Mouse (Mus musculus): ENCODE measurements at regions not wholly inside any gene's neighbourhood (a gene's known extent, or its start where the extent isn't known, plus 50 kb on each side); places are given as distances from the start of the nearest gene placed in this dataset.

DNA sequence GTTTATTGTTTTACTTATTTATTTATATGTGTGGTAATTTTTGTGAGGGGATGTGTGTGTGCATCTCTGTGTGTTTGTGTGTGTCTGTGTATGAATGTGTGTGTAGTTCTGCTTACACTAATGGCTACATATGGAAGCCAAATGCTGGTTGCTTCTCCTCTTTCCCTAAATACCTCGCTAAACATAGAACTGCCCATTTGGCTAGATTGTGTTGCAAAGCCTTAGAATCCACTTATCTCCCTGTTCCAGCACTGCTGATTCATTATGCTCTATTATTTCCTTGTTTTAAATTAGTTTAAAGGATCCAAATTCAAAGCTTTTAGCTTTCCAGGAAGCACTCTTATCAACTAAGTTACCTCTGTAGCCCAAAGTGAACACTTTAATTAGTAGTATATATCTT, 1148.5 kb upstream of the Cited2 start:
- H3K4me2 ChIP-seq (replicated peaks; ENCODE audit: low read depth, low read length): no peak overlapping the region
- no peak overlapping the region for H3K27ac ChIP-seq (ENCODE audit: low read depth, low read length)
- H3K9ac ChIP-seq (ENCODE audit: low read depth, low read length): no peak overlapping the region
- no peak for DNase-seq (ENCODE audit: low spot score)
- no peaks in the 10 kb centered on the region for H3K36me3 ChIP-seq (ENCODE audit: control insufficient read depth, insufficient read depth, low read length)
- no peak for ATAC-seq (ENCODE audit: low FRiP score)
- H3K9me3 ChIP-seq (ENCODE audit: control insufficient read depth, low read length): no peaks in the 10 kb centered on the region
- H3K4me1 ChIP-seq (replicated peaks; ENCODE audit: control insufficient read depth, insufficient read depth, low read length): no peaks in the 10 kb centered on the region
- no peak overlapping the region for H3K4me3 ChIP-seq (ENCODE audit: low read depth, low read length)
- 85% methylated on average over 1 of the region's 1 CpGs for WGBS
- no peaks in the 10 kb centered on the region for H3K27me3 ChIP-seq (ENCODE audit: control insufficient read depth, insufficient read depth, low read length)

DNA sequence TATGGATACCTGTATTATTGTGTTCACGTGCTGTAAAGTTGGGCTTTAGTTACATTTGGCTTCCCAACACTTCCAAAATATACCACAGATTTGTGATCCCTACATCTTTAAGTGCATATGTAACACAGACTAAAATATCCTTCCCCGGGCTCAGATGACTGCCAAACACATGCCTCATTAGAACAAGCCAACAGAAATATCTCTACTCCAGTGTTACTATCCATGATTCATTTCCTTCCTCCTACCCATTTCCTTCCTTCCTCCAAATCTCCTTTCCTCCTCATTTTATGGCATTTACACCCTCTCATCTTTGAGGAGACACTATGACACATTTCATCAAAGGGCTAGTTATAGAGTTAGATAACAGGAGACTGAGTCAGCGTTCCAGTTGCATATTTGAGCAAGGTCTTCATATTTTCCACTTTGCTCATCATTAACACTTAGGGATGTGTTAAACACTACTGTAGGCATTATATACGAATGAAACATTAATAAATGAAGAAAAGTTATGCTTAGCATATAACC, 1144.4 kb upstream of the Cited2 start:
- ATAC-seq (ENCODE audit: low FRiP score) (no peak), DNase-seq (ENCODE audit: low spot score) (no peak)
- Histone ChIP-seq H3K9ac (ENCODE audit: low read depth, low read length) (no peak overlapping the region), H3K36me3 (ENCODE audit: control insufficient read depth, insufficient read depth, low read length) (no peaks in the 10 kb centered on the region), H3K27me3 (ENCODE audit: control insufficient read depth, insufficient read depth, low read length) (no peaks in the 10 kb centered on the region), H3K4me3 (ENCODE audit: low read depth, low read length) (no peak overlapping the region), H3K4me2 (replicated peaks; ENCODE audit: low read depth, low read length) (no peak overlapping the region), H3K4me1 (replicated peaks; ENCODE audit: control insufficient read depth, insufficient read depth, low read length) (no peaks in the 10 kb centered on the region), H3K27ac (ENCODE audit: low read depth, low read length) (no peak overlapping the region), H3K9me3 (ENCODE audit: control insufficient read depth, low read length) (no peaks in the 10 kb centered on the region)
- 91% methylated on average over 4 of the region's 4 CpGs for WGBS

- no peak for DNase-seq (ENCODE audit: low spot score)
- H3K9me3 ChIP-seq (ENCODE audit: control insufficient read depth, low read length): no peaks in the 10 kb centered on the region
- no peak overlapping the region for H3K9ac ChIP-seq (ENCODE audit: low read depth, low read length)
- H3K4me3 ChIP-seq (ENCODE audit: low read depth, low read length): no peak overlapping the region
- H3K36me3 ChIP-seq (ENCODE audit: control insufficient read depth, insufficient read depth, low read length): no peaks in the 10 kb centered on the region
- H3K27ac ChIP-seq (ENCODE audit: low read depth, low read length): no peak overlapping the region
- H3K4me1 ChIP-seq (replicated peaks; ENCODE audit: control insufficient read depth, insufficient read depth, low read length): no peaks in the 10 kb centered on the region
- H3K27me3 ChIP-seq (ENCODE audit: control insufficient read depth, insufficient read depth, low read length): no peaks in the 10 kb centered on the region
- ATAC-seq (ENCODE audit: low FRiP score): no peak
- no peak overlapping the region for H3K4me2 ChIP-seq (replicated peaks; ENCODE audit: low read depth, low read length)
- 83% methylated on average over 3 of the region's 3 CpGs for whole genome bisulfite sequencing
Measured at GRCm38 (mm10) chr10:16580200-16580599, 1142.8 kb upstream of the Cited2 start.

DNA sequence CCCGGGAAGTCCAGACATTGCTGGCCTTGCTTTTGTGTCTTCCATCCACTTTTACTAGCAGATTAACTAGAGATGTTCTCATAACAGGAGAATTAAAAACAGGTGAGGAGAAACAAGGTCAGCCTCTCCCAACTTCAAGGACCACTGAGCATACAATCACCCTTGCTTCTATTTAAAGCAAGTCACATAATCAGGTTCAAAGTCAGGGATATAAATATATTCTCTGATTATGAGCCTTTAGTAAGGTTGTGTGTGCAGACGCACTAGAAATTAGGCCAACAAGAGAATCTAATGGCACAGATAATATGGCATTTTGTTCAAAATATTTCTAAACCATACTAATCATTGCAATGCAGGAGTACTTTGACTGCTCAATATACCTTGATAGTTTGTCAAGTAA, 1134.2 kb upstream of the Cited2 start:
- 89% methylated on average over 2 of the region's 2 CpGs for WGBS
- no peaks in the 10 kb centered on the region for H3K9me3 ChIP-seq (ENCODE audit: control insufficient read depth, low read length)
- ATAC-seq (ENCODE audit: low FRiP score) (no peak), DNase-seq (ENCODE audit: low spot score) (no peak)
- no peaks in the 10 kb centered on the region for H3K27me3 ChIP-seq (ENCODE audit: control insufficient read depth, insufficient read depth, low read length)
- no peak overlapping the region for H3K4me2 ChIP-seq (replicated peaks; ENCODE audit: low read depth, low read length)
- H3K9ac ChIP-seq (ENCODE audit: low read depth, low read length): no peak overlapping the region
- H3K4me3 ChIP-seq (ENCODE audit: low read depth, low read length): no peak overlapping the region
- no peaks in the 10 kb centered on the region for H3K4me1 ChIP-seq (replicated peaks; ENCODE audit: control insufficient read depth, insufficient read depth, low read length)
- H3K36me3 ChIP-seq (ENCODE audit: control insufficient read depth, insufficient read depth, low read length): no peaks in the 10 kb centered on the region
- H3K27ac ChIP-seq (ENCODE audit: low read depth, low read length): no peak overlapping the region

GRCm38 (mm10) chr10:16589399-16589798, 1133.6 kb upstream of the Cited2 start:
- no peaks in the 10 kb centered on the region for H3K9me3 ChIP-seq (ENCODE audit: control insufficient read depth, low read length)
- no peak overlapping the region for H3K4me3 ChIP-seq (ENCODE audit: low read depth, low read length)
- 87% methylated on average over 3 of the region's 3 CpGs for WGBS
- no peak for DNase-seq (ENCODE audit: low spot score)
- no peaks in the 10 kb centered on the region for H3K27me3 ChIP-seq (ENCODE audit: control insufficient read depth, insufficient read depth, low read length)
- no peaks in the 10 kb centered on the region for H3K4me1 ChIP-seq (replicated peaks; ENCODE audit: control insufficient read depth, insufficient read depth, low read length)
- no peak for ATAC-seq (ENCODE audit: low FRiP score)
- no peak overlapping the region for H3K27ac ChIP-seq (ENCODE audit: low read depth, low read length)
- no peak overlapping the region for H3K9ac ChIP-seq (ENCODE audit: low read depth, low read length)
- H3K4me2 ChIP-seq (replicated peaks; ENCODE audit: low read depth, low read length): no peak overlapping the region
- H3K36me3 ChIP-seq (ENCODE audit: control insufficient read depth, insufficient read depth, low read length): no peaks in the 10 kb centered on the region

GRCm38 (mm10) chr10:16592870-16593269, 1130.1 kb upstream of the Cited2 start:
- H3K4me2 ChIP-seq (replicated peaks; ENCODE audit: low read depth, low read length): no peak overlapping the region
- no peaks in the 10 kb centered on the region for H3K27me3 ChIP-seq (ENCODE audit: control insufficient read depth, insufficient read depth, low read length)
- no peak for DNase-seq (ENCODE audit: low spot score)
- no peak overlapping the region for H3K9ac ChIP-seq (ENCODE audit: low read depth, low read length)
- 90% methylated on average over 4 of the region's 4 CpGs for WGBS
- H3K9me3 ChIP-seq (ENCODE audit: control insufficient read depth, low read length): no peaks in the 10 kb centered on the region
- no peak overlapping the region for H3K4me3 ChIP-seq (ENCODE audit: low read depth, low read length)
- H3K4me1 ChIP-seq (replicated peaks; ENCODE audit: control insufficient read depth, insufficient read depth, low read length): no peaks in the 10 kb centered on the region
- ATAC-seq (ENCODE audit: low FRiP score): no peak
- H3K36me3 ChIP-seq (ENCODE audit: control insufficient read depth, insufficient read depth, low read length): no peaks in the 10 kb centered on the region
- H3K27ac ChIP-seq (ENCODE audit: low read depth, low read length): no peak overlapping the region

DNA sequence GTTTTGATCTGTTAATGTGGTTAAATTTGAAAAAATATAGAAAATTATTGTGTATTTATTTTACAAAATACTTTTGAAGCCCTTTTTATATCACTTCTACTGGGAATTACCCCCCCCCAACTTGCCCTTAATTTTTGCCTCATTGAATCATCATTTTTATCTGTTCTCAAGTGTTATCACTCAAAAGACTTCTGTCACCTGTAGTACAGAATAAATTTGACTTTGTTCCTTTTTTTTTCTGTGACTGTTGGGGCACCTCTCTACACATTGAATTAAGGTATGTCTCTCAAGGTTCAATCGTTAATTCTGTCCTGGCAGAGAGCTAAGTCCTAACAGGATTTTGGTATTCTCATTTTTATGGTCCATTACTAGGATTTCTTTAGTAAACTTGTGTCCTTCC, 1123.0 kb upstream of the Cited2 start:
- DNase-seq (ENCODE audit: low spot score): no peak
- no peak overlapping the region for H3K27ac ChIP-seq (ENCODE audit: low read depth, low read length)
- no peak overlapping the region for H3K4me3 ChIP-seq (ENCODE audit: low read depth, low read length)
- no peaks in the 10 kb centered on the region for H3K36me3 ChIP-seq (ENCODE audit: control insufficient read depth, insufficient read depth, low read length)
- H3K9ac ChIP-seq (ENCODE audit: low read depth, low read length): no peak overlapping the region
- no peak for ATAC-seq (ENCODE audit: low FRiP score)
- no peaks in the 10 kb centered on the region for H3K27me3 ChIP-seq (ENCODE audit: control insufficient read depth, insufficient read depth, low read length)
- WGBS: 92% methylated on average over 1 of the region's 1 CpGs
- H3K4me1 ChIP-seq (replicated peaks; ENCODE audit: control insufficient read depth, insufficient read depth, low read length): no peaks in the 10 kb centered on the region
- no peak overlapping the region for H3K4me2 ChIP-seq (replicated peaks; ENCODE audit: low read depth, low read length)
- H3K9me3 ChIP-seq (ENCODE audit: control insufficient read depth, low read length): no peaks in the 10 kb centered on the region

- Histone ChIP-seq H3K27ac (ENCODE audit: low read depth, low read length) (no peak overlapping the region), H3K4me2 (replicated peaks; ENCODE audit: low read depth, low read length) (no peak overlapping the region), H3K27me3 (ENCODE audit: control insufficient read depth, insufficient read depth, low read length) (no peaks in the 10 kb centered on the region), H3K9ac (ENCODE audit: low read depth, low read length) (no peak overlapping the region), H3K4me1 (replicated peaks; ENCODE audit: control insufficient read depth, insufficient read depth, low read length) (no peaks in the 10 kb centered on the region), H3K4me3 (ENCODE audit: low read depth, low read length) (no peak overlapping the region), H3K9me3 (ENCODE audit: control insufficient read depth, low read length) (no peaks in the 10 kb centered on the region), H3K36me3 (ENCODE audit: control insufficient read depth, insufficient read depth, low read length) (no peaks in the 10 kb centered on the region)
- ATAC-seq (ENCODE audit: low FRiP score): no peak
- 90% methylated on average over 10 of the region's 10 CpGs for WGBS
- no peak for DNase-seq (ENCODE audit: low spot score)
Measured at GRCm38 (mm10) chr10:16600551-16601224, 1122.3 kb upstream of the Cited2 start.

DNA sequence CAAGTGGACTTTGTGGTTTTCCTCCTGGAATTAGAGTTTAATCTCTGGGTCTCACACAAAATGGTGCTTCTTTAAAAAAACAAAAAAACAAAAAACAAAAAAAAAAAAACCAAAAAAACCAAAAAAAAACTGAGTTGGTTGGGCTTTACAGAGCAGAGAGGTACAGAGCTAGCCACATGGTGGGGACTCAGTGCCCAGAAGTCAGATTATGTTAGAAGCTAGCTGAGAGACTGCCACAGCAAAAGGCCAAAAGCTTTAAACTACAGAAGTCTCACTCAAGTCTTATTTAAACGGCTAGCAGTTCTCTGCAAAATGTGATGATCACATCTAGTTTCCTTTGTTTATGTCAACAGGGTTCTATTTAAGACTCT, 1121.8 kb upstream of the Cited2 start:
- DNase-seq (ENCODE audit: low spot score): no peak
- no peaks in the 10 kb centered on the region for H3K36me3 ChIP-seq (ENCODE audit: control insufficient read depth, insufficient read depth, low read length)
- no peaks in the 10 kb centered on the region for H3K4me1 ChIP-seq (replicated peaks; ENCODE audit: control insufficient read depth, insufficient read depth, low read length)
- no peak for ATAC-seq (ENCODE audit: low FRiP score)
- no peak overlapping the region for H3K4me2 ChIP-seq (replicated peaks; ENCODE audit: low read depth, low read length)
- H3K9ac ChIP-seq (ENCODE audit: low read depth, low read length): no peak overlapping the region
- H3K27ac ChIP-seq (ENCODE audit: low read depth, low read length): no peak overlapping the region
- no peak overlapping the region for H3K4me3 ChIP-seq (ENCODE audit: low read depth, low read length)
- WGBS: 60% methylated on average over 1 of the region's 1 CpGs
- no peaks in the 10 kb centered on the region for H3K27me3 ChIP-seq (ENCODE audit: control insufficient read depth, insufficient read depth, low read length)
- no peaks in the 10 kb centered on the region for H3K9me3 ChIP-seq (ENCODE audit: control insufficient read depth, low read length)
